Comparison of ENCODE assay signal across 24 mouse cellular contexts in genomic region chr17:83741243-83741642, GRCm38 (mm10). TPM values are rescaled to one million over a fixed set of nuclear protein-coding genes. Genes with fewer than 3 reads are reported as not detected.
DNase-seq lines count a peak whose midpoint lies in the region; ATAC-seq and TF ChIP-seq lines count a peak whose summit lies in the region.
"Had no signal": no experiment of that assay in that cellular context is flagged by ENCODE, and none has a peak within 500 bp of the region (broad histone marks: within the 10 kb centered on the region; RNA-seq: fewer than 3 reads in every experiment).

No protein-coding gene starts in this region.

- peak overlapping the region; percentile 25 for H3K27ac ChIP-seq in forebrain, embryonic 13.5 days
- no peak overlapping the region for H3K27ac ChIP-seq in forebrain, embryonic 12.5 days
- H3K27ac ChIP-seq in layer of hippocampus, adult 2 months, result peak overlapping the region; percentile 70
- H3K27ac ChIP-seq in cerebellum, adult 2 months (ENCODE audit: insufficient read depth, low read length), result no peak overlapping the region
- H3K27ac ChIP-seq in heart, embryonic 12.5 days (ENCODE audit: poor library complexity, severe bottlenecking), result no peak overlapping the region
- H3K27ac ChIP-seq: embryonic facial prominence, embryonic 10.5 days; heart, adult 2 months; hindbrain, embryonic 12.5 days; limb, embryonic 10.5 days; liver, embryonic 15.5 days; macrophage had no signal

- no peak overlapping the region for H3K4me3 ChIP-seq in forebrain, embryonic 13.5 days
- no peak overlapping the region for H3K4me3 ChIP-seq in forebrain, embryonic 12.5 days (replicated peaks)
- H3K4me3 ChIP-seq in layer of hippocampus, adult 2 months, result no peak overlapping the region
- H3K4me3 ChIP-seq in cerebellum, adult 2 months (replicated peaks; ENCODE audit: insufficient read depth, low read depth, low read length), result no peak overlapping the region
- no peak overlapping the region for H3K4me3 ChIP-seq in heart, embryonic 12.5 days
- H3K4me3 ChIP-seq: embryonic facial prominence, embryonic 10.5 days; heart, adult 2 months; hindbrain, embryonic 12.5 days; limb, embryonic 10.5 days; liver, embryonic 15.5 days had no signal

- peak; percentile 27; the same call in 1 of the 2 replicates for ATAC-seq in forebrain, embryonic 13.5 days
- no peak for ATAC-seq in forebrain, embryonic 12.5 days (ENCODE audit: low FRiP score)
- no peak for ATAC-seq in heart, embryonic 12.5 days (ENCODE audit: insufficient number of reproducible peaks, low FRiP score)
- ATAC-seq: inflammation-experienced regulatory T-cells, adult 6 months had no signal

- no peak for DNase-seq in layer of hippocampus, adult 2 months (ENCODE audit: low spot score in 2 of 2)
- no peak for DNase-seq in layer of hippocampus, postnatal 14 days (ENCODE audit: low spot score in 2 of 2)
- peak; percentile 44 to 70 for DNase-seq in cerebellum, adult 2 months
- peak; percentile 35 to 53 for DNase-seq in cerebellum, postnatal 25 days
- no peak for DNase-seq in right cerebral cortex, postnatal 10 days (ENCODE audit: low spot score in 2 of 2)
- DNase-seq: adrenal gland, postnatal 36 days; gastrocnemius, postnatal 36 days; heart, adult 2 months; kidney, adult 18-20 months; kidney, postnatal 4 days; layer of hippocampus, adult 9-11 months; liver; right cerebral cortex, postnatal 25 days; spleen, adult 18-20 months; thymus, postnatal 36 days had no signal

- peaks cover 13% of the 10 kb centered on the region; the same call in 1 of the 2 replicates for H3K9me3 ChIP-seq in forebrain, embryonic 13.5 days (replicated peaks)
- H3K9me3 ChIP-seq in forebrain, embryonic 12.5 days, result peaks cover 7% of the 10 kb centered on the region; the same call in 1 of the 2 replicates
- H3K9me3 ChIP-seq in heart, embryonic 12.5 days (replicated peaks), result peaks cover 13% of the 10 kb centered on the region
- H3K9me3 ChIP-seq: limb, embryonic 10.5 days; liver, embryonic 15.5 days had no signal

- TF ChIP-seq CTCF in layer of hippocampus, adult 2 months (conservative IDR thresholded peaks at IDR 0.05), result no peak
- no peak for TF ChIP-seq CTCF in cerebellum, adult 2 months (IDR thresholded peaks at IDR 0.05; ENCODE audit: borderline replicate concordance, insufficient read depth, low read depth, low read length)

- peaks cover 13% of the 10 kb centered on the region for H3K36me3 ChIP-seq in forebrain, embryonic 13.5 days (ENCODE audit: poor library complexity, severe bottlenecking)
- H3K36me3 ChIP-seq in forebrain, embryonic 12.5 days (replicated peaks), result peaks cover 17% of the 10 kb centered on the region
- peaks cover 40% of the 10 kb centered on the region for H3K36me3 ChIP-seq in heart, embryonic 12.5 days

- no peak overlapping the region for H3K4me2 ChIP-seq in forebrain, embryonic 13.5 days
- H3K4me2 ChIP-seq in forebrain, embryonic 12.5 days, result no peak overlapping the region
- no peak overlapping the region for H3K4me2 ChIP-seq in heart, embryonic 12.5 days
- H3K4me2 ChIP-seq: hindbrain, embryonic 12.5 days; liver, embryonic 15.5 days had no signal

- TF ChIP-seq POLR2A in cerebellum, adult 2 months (IDR thresholded peaks at IDR 0.05; ENCODE audit: borderline replicate concordance, insufficient read depth, low read length), result no peak

- H3K9ac ChIP-seq in forebrain, embryonic 13.5 days, result no peak overlapping the region
- H3K9ac ChIP-seq in forebrain, embryonic 12.5 days, result no peak overlapping the region
- no peak overlapping the region for H3K9ac ChIP-seq in heart, embryonic 12.5 days
- H3K9ac ChIP-seq: hindbrain, embryonic 12.5 days; liver, embryonic 15.5 days had no signal

- no peaks in the 10 kb centered on the region for H3K27me3 ChIP-seq in forebrain, embryonic 13.5 days
- H3K27me3 ChIP-seq in forebrain, embryonic 12.5 days, result no peaks in the 10 kb centered on the region
- no peaks in the 10 kb centered on the region for H3K27me3 ChIP-seq in cerebellum, adult 2 months (ENCODE audit: control insufficient read depth, insufficient read depth, low read length)
- H3K27me3 ChIP-seq in heart, embryonic 12.5 days (replicated peaks), result no peaks in the 10 kb centered on the region
- H3K27me3 ChIP-seq: hindbrain, embryonic 12.5 days; liver, embryonic 15.5 days had no signal

- 48% methylated on average over 6 of the region's 6 CpGs for WGBS in forebrain, embryonic 13.5 days
- 63% methylated on average over 6 of the region's 6 CpGs for WGBS in forebrain, embryonic 12.5 days
- WGBS in cerebellum, adult 2 months, result 19% methylated on average over 6 of the region's 6 CpGs
- WGBS in heart, embryonic 12.5 days, result 67% methylated on average over 6 of the region's 6 CpGs

- H3K4me1 ChIP-seq in forebrain, embryonic 13.5 days, result peaks cover 21% of the 10 kb centered on the region
- peaks cover 8% of the 10 kb centered on the region; the same call in 1 of the 2 replicates for H3K4me1 ChIP-seq in forebrain, embryonic 12.5 days
- peaks cover 2% of the 10 kb centered on the region; the same call in 1 of the 2 replicates for H3K4me1 ChIP-seq in cerebellum, adult 2 months (ENCODE audit: control insufficient read depth, insufficient read depth, low read length)
- 0 out of 2 replicates have a peak, but pooled peaks cover 7% of the 10 kb centered on the region for H3K4me1 ChIP-seq in heart, embryonic 12.5 days (replicated peaks)
- H3K4me1 ChIP-seq: embryonic facial prominence, embryonic 10.5 days; hindbrain, embryonic 12.5 days; limb, embryonic 10.5 days had no signal

RNA-seq across cellular contexts. Expression of gene Mta3, which starts 35.3 kb away (rescaled TPM):
- 28.7 and 30.6 TPM in 2 replicates for polyA plus RNA-seq in forebrain, embryonic 13.5 days (2015; fragmentation: Nextera tagmentation; extraction: Ambion mirVana)
- 32.2 and 36.9 TPM in 2 replicates for polyA plus RNA-seq in forebrain, embryonic 12.5 days (2016; fragmentation: Nextera tagmentation; extraction: Ambion mirVana)
- total RNA-seq in layer of hippocampus, adult 2 months (2021), result 100 to 1,000 TPM in 1 of 2 experiments, 10 to 100 TPM in 1; 96.9 to 102 TPM
- 10 to 100 TPM; 64.6 to 66.5 TPM for total RNA-seq in layer of hippocampus, postnatal 14 days (2021)
- polyA plus RNA-seq in cerebellum, adult 2 months (2012; rRNA removed), result 67.2 and 68.2 TPM in 2 replicates
- 42.8 and 47.7 TPM in 2 replicates for polyA plus RNA-seq in heart, embryonic 12.5 days (2016; fragmentation: Nextera tagmentation; extraction: Ambion mirVana)

Comparison
In these comparisons a context has a peak if more than half of its experiments do, and no peak if none do; other contexts are left out.
1. H3K27ac ChIP-seq: peak in forebrain, embryonic 13.5 days (single experiment) and layer of hippocampus, adult 2 months (single experiment); none in forebrain, embryonic 12.5 days (single experiment), cerebellum, adult 2 months (single experiment) and heart, embryonic 12.5 days (single experiment).
2. DNase-seq: peak in cerebellum, adult 2 months (2 of 2) and cerebellum, postnatal 25 days (2 of 2); none in layer of hippocampus, adult 2 months (0 of 2), layer of hippocampus, postnatal 14 days (0 of 2) and right cerebral cortex, postnatal 10 days (0 of 2).